In genomic region chr8:110119715-110120114, GRCm38 (mm10) we compare ENCODE assay signal across 8 mouse cellular contexts. TPM values are rescaled to one million over a fixed set of nuclear protein-coding genes. Genes with fewer than 3 reads are reported as not detected.
DNase-seq lines count a peak whose midpoint lies in the region; ATAC-seq and TF ChIP-seq lines count a peak whose summit lies in the region.

No protein-coding gene starts in this region.

- H3K4me3 ChIP-seq in liver, adult 2 months (ENCODE audit: insufficient read depth, low read depth, low read length), result no peak overlapping the region
- no peak overlapping the region for H3K4me3 ChIP-seq in liver, embryonic 12.5 days
- H3K4me3 ChIP-seq in forebrain, embryonic 15.5 days, result no peak overlapping the region

- no peak overlapping the region for H3K9ac ChIP-seq in liver, adult 2 months (ENCODE audit: low read depth, low read length)
- no peak overlapping the region for H3K9ac ChIP-seq in liver, embryonic 12.5 days
- H3K9ac ChIP-seq in forebrain, embryonic 15.5 days (replicated peaks), result no peak overlapping the region

- H3K79me2 ChIP-seq in liver, adult 2 months (ENCODE audit: control insufficient read depth, insufficient read depth, low read length), result no peaks in the 10 kb centered on the region

- H3K9me3 ChIP-seq in liver, embryonic 12.5 days (replicated peaks), result 0 out of 2 replicates have a peak, but pooled peaks cover 3% of the 10 kb centered on the region
- H3K9me3 ChIP-seq in forebrain, embryonic 15.5 days, result no peaks in the 10 kb centered on the region

- no peak overlapping the region for H3K4me2 ChIP-seq in liver, embryonic 12.5 days
- no peak overlapping the region for H3K4me2 ChIP-seq in forebrain, embryonic 15.5 days (replicated peaks)

- H3K36me3 ChIP-seq in liver, adult 2 months (ENCODE audit: control insufficient read depth, insufficient read depth, low read length), result no peaks in the 10 kb centered on the region
- no peaks in the 10 kb centered on the region for H3K36me3 ChIP-seq in liver, embryonic 12.5 days
- no peaks in the 10 kb centered on the region for H3K36me3 ChIP-seq in forebrain, embryonic 15.5 days

- no peak for TF ChIP-seq POLR2A in liver, adult 2 months (IDR thresholded peaks at IDR 0.05; ENCODE audit: extremely low read depth, insufficient read depth, low read length)

- H3K27me3 ChIP-seq in liver, adult 2 months (ENCODE audit: control insufficient read depth, insufficient read depth, low read length), result no peaks in the 10 kb centered on the region
- no peaks in the 10 kb centered on the region for H3K27me3 ChIP-seq in liver, embryonic 12.5 days (replicated peaks)
- H3K27me3 ChIP-seq in forebrain, embryonic 15.5 days, result no peaks in the 10 kb centered on the region

- H3K4me1 ChIP-seq in liver, adult 2 months (ENCODE audit: control insufficient read depth, insufficient read depth, low read length), result no peaks in the 10 kb centered on the region
- no peaks in the 10 kb centered on the region for H3K4me1 ChIP-seq in liver, embryonic 12.5 days
- no peaks in the 10 kb centered on the region for H3K4me1 ChIP-seq in forebrain, embryonic 15.5 days

- no peak for ATAC-seq in liver, embryonic 12.5 days
- no peak for ATAC-seq in forebrain, embryonic 15.5 days (replicated peaks)

- TF ChIP-seq CTCF in liver, adult 2 months (IDR thresholded peaks at IDR 0.05; ENCODE audit: low read depth, low read length), result peak; percentile 23; the same call in 1 of the 2 replicates

- H3K27ac ChIP-seq in liver, adult 2 months (replicated peaks; ENCODE audit: insufficient read depth, low read depth, low read length), result no peak overlapping the region
- no peak overlapping the region for H3K27ac ChIP-seq in liver, embryonic 12.5 days
- no peak overlapping the region for H3K27ac ChIP-seq in forebrain, embryonic 15.5 days (replicated peaks)

- 38% methylated on average over 6 of the region's 6 CpGs for WGBS in liver, adult 2 months
- 45% methylated on average over 6 of the region's 6 CpGs for WGBS in liver, embryonic 12.5 days (ENCODE audit: insufficient replicate concordance)
- WGBS in forebrain, embryonic 15.5 days, result 44% methylated on average over 6 of the region's 6 CpGs

- no peak for DNase-seq in liver, adult 2 months (ENCODE audit: extremely low read depth, low read depth, low spot score)
- DNase-seq in ZHBTc4 (ENCODE audit: low read depth, low spot score), result peak; percentile 51
- DNase-seq in cerebellum, adult 9-10 months, result peak; percentile 58
- peak; percentile 35 to 53 for DNase-seq in left cerebral cortex, adult 18-20 months (ENCODE audit: low spot score in 2 of 2)
- no peak for DNase-seq in gastrocnemius, postnatal 10 days
- DNase-seq in gastrocnemius, adult 18-20 months (ENCODE audit: low spot score), result no peak

RNA-seq across cellular contexts. Expression of gene Gm17720, which starts 17.2 kb away (rescaled TPM):
- not detected in 2 replicates for total RNA-seq in liver, adult 2 months (2014; rRNA removed)
- not detected in 2 replicates for polyA plus RNA-seq in liver, adult 2 months (2012; rRNA removed)
- not detected in 2 replicates for polyA plus RNA-seq in liver, embryonic 12.5 days (2016; fragmentation: Nextera tagmentation; extraction: Ambion mirVana)
- not detected for total RNA-seq in left cerebral cortex, adult 18-20 months (2021)
- not detected for total RNA-seq in gastrocnemius, postnatal 10 days (2021)
- total RNA-seq in gastrocnemius, adult 18-20 months (2021), result not detected
- not detected in 2 replicates for polyA plus RNA-seq in forebrain, embryonic 15.5 days (2015; fragmentation: Nextera tagmentation; extraction: Ambion mirVana)

RNA-seq across cellular contexts. Expression of gene Gm21964, which starts 18.7 kb away (rescaled TPM):
- not detected in 2 replicates for total RNA-seq in liver, adult 2 months (2014; rRNA removed)
- not detected in 2 replicates for polyA plus RNA-seq in liver, adult 2 months (2012; rRNA removed)
- not detected in 2 replicates for polyA plus RNA-seq in liver, embryonic 12.5 days (2016; fragmentation: Nextera tagmentation; extraction: Ambion mirVana)
- not detected for total RNA-seq in left cerebral cortex, adult 18-20 months (2021)
- total RNA-seq in gastrocnemius, postnatal 10 days (2021), result not detected
- total RNA-seq in gastrocnemius, adult 18-20 months (2021), result not detected
- not detected in 2 replicates for polyA plus RNA-seq in forebrain, embryonic 15.5 days (2015; fragmentation: Nextera tagmentation; extraction: Ambion mirVana)

RNA-seq across cellular contexts. Expression of gene Zfp612, which starts 40.2 kb away (rescaled TPM):
- 4.1 and 4.6 TPM in 2 replicates for total RNA-seq in liver, adult 2 months (2014; rRNA removed)
- polyA plus RNA-seq in liver, adult 2 months (2012; rRNA removed), result 1.2 and 1.5 TPM in 2 replicates
- polyA plus RNA-seq in liver, embryonic 12.5 days (2016; fragmentation: Nextera tagmentation; extraction: Ambion mirVana), result 1.2 and 1.3 TPM in 2 replicates
- total RNA-seq in left cerebral cortex, adult 18-20 months (2021), result 10 to 100 TPM; 34.8 to 35.9 TPM
- 1 to 10 TPM; 6.1 to 8.2 TPM for total RNA-seq in gastrocnemius, postnatal 10 days (2021)
- total RNA-seq in gastrocnemius, adult 18-20 months (2021), result 1 to 10 TPM; 5.1 to 6.5 TPM
- polyA plus RNA-seq in forebrain, embryonic 15.5 days (2015; fragmentation: Nextera tagmentation; extraction: Ambion mirVana), result 21.7 and 22.6 TPM in 2 replicates

RNA-seq across cellular contexts. Expression of gene Calb2, which starts 48.3 kb away (rescaled TPM):
- total RNA-seq in liver, adult 2 months (2014; rRNA removed), result not detected in 2 replicates
- not detected in 2 replicates for polyA plus RNA-seq in liver, adult 2 months (2012; rRNA removed)
- 0.08 TPM in 1 of 2 replicates, not detected in the other for polyA plus RNA-seq in liver, embryonic 12.5 days (2016; fragmentation: Nextera tagmentation; extraction: Ambion mirVana)
- 10 to 100 TPM; 19.4 to 22.1 TPM for total RNA-seq in left cerebral cortex, adult 18-20 months (2021)
- under 1 TPM; 0.38 to 0.65 TPM for total RNA-seq in gastrocnemius, postnatal 10 days (2021)
- not detected for total RNA-seq in gastrocnemius, adult 18-20 months (2021)
- 79.6 and 85.9 TPM in 2 replicates for polyA plus RNA-seq in forebrain, embryonic 15.5 days (2015; fragmentation: Nextera tagmentation; extraction: Ambion mirVana)

Comparison
In these comparisons a context has a peak if more than half of its experiments do, and no peak if none do; other contexts are left out.
1. DNase-seq: peak in ZHBTc4 (single experiment), cerebellum, adult 9-10 months (single experiment) and left cerebral cortex, adult 18-20 months (2 of 2); none in liver, adult 2 months (single experiment), gastrocnemius, postnatal 10 days (single experiment) and gastrocnemius, adult 18-20 months (single experiment).